Mouse (Mus musculus): ENCODE data around the gene A930033H14Rik. TPM values are rescaled to one million over a fixed set of nuclear protein-coding genes. Genes with fewer than 3 reads are reported as not detected.
A peak's percentile ranks its signal among the peaks of the same experiment; 100 is the strongest.

The A930033H14Rik gene
- polyA plus RNA-seq, 1 experiment = 1.4 TPM

DNA sequence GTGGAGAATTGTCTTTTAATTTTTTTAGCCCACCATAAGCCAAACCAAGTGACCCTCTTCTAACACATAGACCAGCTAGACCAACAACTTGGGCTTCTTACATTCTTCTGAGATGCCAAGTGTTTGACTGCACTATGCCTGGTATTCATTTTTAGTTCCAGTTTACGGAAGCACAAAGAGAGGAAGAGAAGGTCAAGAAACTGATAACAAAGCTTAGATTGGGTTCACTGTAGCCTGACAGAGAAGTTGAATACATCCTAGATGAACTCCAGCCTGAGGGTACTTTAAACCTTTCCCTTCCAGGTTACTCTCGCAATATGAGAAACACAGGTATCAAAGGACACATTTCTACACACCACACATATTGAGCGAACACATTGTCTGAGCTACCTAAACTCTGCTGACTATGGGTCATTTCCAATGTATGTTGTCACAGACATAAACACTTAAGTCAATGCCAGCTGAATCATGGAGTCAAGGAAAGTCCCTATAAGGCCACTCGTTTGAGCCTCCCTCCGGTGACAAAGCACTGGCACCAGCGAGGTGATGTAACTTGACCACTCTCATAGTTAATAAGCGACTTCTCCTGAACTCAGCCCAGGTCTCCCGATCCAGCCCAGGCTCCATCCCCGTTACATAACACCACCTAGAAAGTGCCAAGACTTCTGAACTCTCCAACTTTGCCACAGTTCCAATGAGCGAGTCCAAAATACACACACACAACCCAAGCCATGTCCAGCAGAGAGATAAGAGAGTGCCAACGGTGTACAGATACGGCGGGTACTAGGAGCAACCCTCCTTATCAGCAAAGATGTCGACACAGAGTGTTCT, 5.8 kb upstream of the A930033H14Rik start:
- Histone ChIP-seq H3K27ac (ENCODE audit: control insufficient read depth, insufficient read depth, low read depth, low read length) (peak overlapping the region; percentile 50; the same call in 1 of the 2 replicates), H3K27me3 (ENCODE audit: control insufficient read depth, insufficient read depth, low read length) (no peaks in the 10 kb centered on the region), H3K4me1 (ENCODE audit: control insufficient read depth, insufficient read depth, low read length) (peaks cover 2% of the 10 kb centered on the region; the same call in 1 of the 2 replicates), H3K36me3 (ENCODE audit: control insufficient read depth, insufficient read depth, low read length) (no peaks in the 10 kb centered on the region; the same call in 1 of the 2 replicates), H3K4me3 (ENCODE audit: control insufficient read depth, low read depth, low read length) (no peak overlapping the region)
- TF ChIP-seq CTCF (IDR thresholded peaks at IDR 0.05; ENCODE audit: control insufficient read depth, insufficient read depth, insufficient replicate concordance, low read depth, low read length) = no peak
- no peak for TF ChIP-seq POLR2A (IDR thresholded peaks at IDR 0.05; ENCODE audit: control insufficient read depth, low read depth, low read length)

DNA sequence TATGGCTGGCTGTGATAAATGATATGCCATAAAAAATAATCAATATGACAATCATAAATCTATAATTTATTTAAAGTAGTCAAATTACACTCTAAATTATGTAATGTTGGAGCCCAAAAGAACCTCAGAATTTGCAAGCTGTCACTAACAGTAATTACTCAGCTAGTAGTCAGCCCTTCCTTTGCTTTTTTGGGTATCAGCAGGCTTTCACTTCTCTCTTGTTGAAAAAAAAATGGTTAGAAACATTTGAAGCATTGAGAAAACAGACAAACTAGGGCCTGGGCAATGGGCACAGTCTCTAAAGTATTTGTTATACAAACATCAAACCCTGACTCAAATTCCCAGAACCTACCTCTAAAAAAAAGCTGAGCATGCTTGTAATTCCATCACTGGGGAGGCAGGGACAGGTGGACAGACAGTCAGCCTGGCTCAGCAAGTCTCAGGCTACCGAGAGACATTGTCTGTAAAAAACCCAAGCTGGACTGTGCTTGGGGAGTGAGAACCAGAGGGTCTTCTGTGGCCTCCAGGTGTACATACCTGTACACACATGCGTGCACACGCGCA, 4.3 kb upstream of the A930033H14Rik start:
- H3K36me3 ChIP-seq (ENCODE audit: control insufficient read depth, insufficient read depth, low read length) = no peaks in the 10 kb centered on the region; the same call in 1 of the 2 replicates
- H3K27ac ChIP-seq (ENCODE audit: control insufficient read depth, insufficient read depth, low read depth, low read length) = no peak overlapping the region
- no peak for TF ChIP-seq POLR2A (IDR thresholded peaks at IDR 0.05; ENCODE audit: control insufficient read depth, low read depth, low read length)
- TF ChIP-seq CTCF (IDR thresholded peaks at IDR 0.05; ENCODE audit: control insufficient read depth, insufficient read depth, insufficient replicate concordance, low read depth, low read length) = no peak
- peaks cover 12% of the 10 kb centered on the region for H3K4me1 ChIP-seq (ENCODE audit: control insufficient read depth, insufficient read depth, low read length)
- no peaks in the 10 kb centered on the region for H3K27me3 ChIP-seq (ENCODE audit: control insufficient read depth, insufficient read depth, low read length)
- H3K4me3 ChIP-seq (ENCODE audit: control insufficient read depth, low read depth, low read length) = no peak overlapping the region

DNA sequence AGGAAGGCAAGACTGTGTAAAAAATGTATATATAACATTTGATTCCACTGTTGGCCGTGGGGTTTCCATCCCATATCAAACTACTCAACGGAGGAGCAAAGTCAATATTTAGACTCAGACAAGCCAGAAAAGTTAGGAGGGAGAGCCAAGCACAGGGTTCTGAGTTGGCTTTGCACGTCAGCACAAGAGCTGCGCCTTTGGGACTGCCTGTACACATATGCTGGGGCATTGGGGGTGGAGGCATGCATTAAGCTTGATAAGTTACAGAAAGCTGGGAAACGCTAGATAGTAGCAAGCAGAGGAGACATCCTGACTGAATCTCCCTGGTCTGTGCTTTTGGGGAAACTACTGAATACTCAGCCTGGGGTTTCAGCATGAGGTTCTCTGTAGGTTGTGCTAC, 1.1 kb upstream of the A930033H14Rik start:
- no peak for TF ChIP-seq CTCF (IDR thresholded peaks at IDR 0.05; ENCODE audit: control insufficient read depth, insufficient read depth, insufficient replicate concordance, low read depth, low read length)
- no peak for TF ChIP-seq POLR2A (IDR thresholded peaks at IDR 0.05; ENCODE audit: control insufficient read depth, low read depth, low read length)
- peaks cover 22% of the 10 kb centered on the region for H3K4me1 ChIP-seq (ENCODE audit: control insufficient read depth, insufficient read depth, low read length)
- peak overlapping the region; percentile 4; the same call in 1 of the 2 replicates for H3K27ac ChIP-seq (ENCODE audit: control insufficient read depth, insufficient read depth, low read depth, low read length)
- peak overlapping the region; percentile 90 for H3K4me3 ChIP-seq (ENCODE audit: control insufficient read depth, low read depth, low read length)
- no peaks in the 10 kb centered on the region for H3K27me3 ChIP-seq (ENCODE audit: control insufficient read depth, insufficient read depth, low read length)
- H3K36me3 ChIP-seq (ENCODE audit: control insufficient read depth, insufficient read depth, low read length) = no peaks in the 10 kb centered on the region; the same call in 1 of the 2 replicates

DNA sequence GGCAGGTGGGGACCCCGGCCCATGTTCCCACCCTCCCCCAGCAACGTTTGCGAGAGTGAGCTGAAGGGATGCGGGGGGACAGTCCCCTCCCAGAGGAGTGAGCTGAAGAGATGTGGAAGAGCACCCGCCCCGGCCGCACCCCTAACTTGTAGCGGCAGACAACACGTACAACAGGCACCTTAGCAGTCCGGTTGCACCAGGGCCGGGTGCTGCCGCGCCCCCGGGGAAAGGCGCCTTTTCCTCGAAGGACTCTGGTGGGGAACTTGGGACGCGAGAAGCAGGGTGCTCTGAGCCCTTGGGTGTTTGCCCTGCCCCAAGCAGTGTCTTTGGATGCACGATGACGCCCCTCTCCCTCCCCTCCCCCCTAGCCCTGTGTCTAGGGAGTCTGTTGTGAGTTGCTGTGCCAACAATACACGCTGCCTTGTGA, 566 bp upstream of the A930033H14Rik start:
- TF ChIP-seq CTCF (IDR thresholded peaks at IDR 0.05; ENCODE audit: control insufficient read depth, insufficient read depth, insufficient replicate concordance, low read depth, low read length) (no peak), POLR2A (IDR thresholded peaks at IDR 0.05; ENCODE audit: control insufficient read depth, low read depth, low read length) (no peak)
- Histone ChIP-seq H3K27me3 (ENCODE audit: control insufficient read depth, insufficient read depth, low read length) (no peaks in the 10 kb centered on the region), H3K27ac (ENCODE audit: control insufficient read depth, insufficient read depth, low read depth, low read length) (peak overlapping the region; percentile 92), H3K36me3 (ENCODE audit: control insufficient read depth, insufficient read depth, low read length) (no peaks in the 10 kb centered on the region; the same call in 1 of the 2 replicates), H3K4me1 (ENCODE audit: control insufficient read depth, insufficient read depth, low read length) (peaks cover 21% of the 10 kb centered on the region), H3K4me3 (ENCODE audit: control insufficient read depth, low read depth, low read length) (peak overlapping the region; percentile 90)

DNA sequence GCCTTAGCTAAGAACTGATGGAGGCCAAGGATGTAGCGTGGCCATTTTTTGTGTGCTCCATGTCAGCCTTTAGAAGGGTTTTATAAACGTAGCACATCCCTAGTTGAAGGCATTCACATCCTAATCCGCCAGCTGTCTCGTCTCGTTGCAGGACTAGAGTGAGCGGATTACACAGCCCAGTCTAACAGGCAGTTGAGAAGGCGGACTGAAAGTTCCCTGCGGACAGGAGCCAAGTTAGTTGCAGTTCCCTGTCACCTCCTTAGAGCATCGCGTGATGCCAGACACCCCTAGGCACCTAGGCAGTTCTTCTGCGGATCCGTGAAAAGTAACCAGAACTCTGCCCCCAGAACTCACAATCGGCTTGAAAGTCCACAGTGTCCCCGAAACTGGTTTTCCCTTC, 922 bp downstream of the A930033H14Rik start:
- no peaks in the 10 kb centered on the region for H3K27me3 ChIP-seq (ENCODE audit: control insufficient read depth, insufficient read depth, low read length)
- H3K4me3 ChIP-seq (ENCODE audit: control insufficient read depth, low read depth, low read length) = peak overlapping the region; percentile 61
- peak overlapping the region; percentile 94 for H3K27ac ChIP-seq (ENCODE audit: control insufficient read depth, insufficient read depth, low read depth, low read length)
- H3K4me1 ChIP-seq (ENCODE audit: control insufficient read depth, insufficient read depth, low read length) = peaks cover 28% of the 10 kb centered on the region
- no peaks in the 10 kb centered on the region for H3K36me3 ChIP-seq (ENCODE audit: control insufficient read depth, insufficient read depth, low read length)
- TF ChIP-seq CTCF (IDR thresholded peaks at IDR 0.05; ENCODE audit: control insufficient read depth, insufficient read depth, insufficient replicate concordance, low read depth, low read length) (no peak), POLR2A (IDR thresholded peaks at IDR 0.05; ENCODE audit: control insufficient read depth, low read depth, low read length) (no peak)

DNA sequence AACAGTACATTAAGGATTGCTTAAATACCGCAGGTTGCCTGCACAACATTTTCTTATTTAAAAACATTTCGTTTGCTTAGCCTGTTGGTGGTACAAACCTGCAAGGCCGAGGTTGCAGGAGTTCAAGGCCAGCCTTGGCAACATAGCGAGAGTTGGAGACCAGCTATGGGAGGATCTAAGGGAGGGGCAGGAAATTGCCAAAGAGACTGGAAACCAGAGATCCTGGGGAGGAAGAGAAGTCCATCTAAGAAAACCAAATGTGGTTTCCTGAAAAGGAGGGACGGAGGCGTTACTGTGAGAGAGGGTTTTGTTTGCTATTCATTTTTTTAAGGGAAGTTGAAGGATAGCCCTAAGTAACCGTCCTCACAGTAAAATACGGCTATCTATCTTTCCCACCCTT, 1.3 kb downstream of the A930033H14Rik start:
- no peak for TF ChIP-seq CTCF (IDR thresholded peaks at IDR 0.05; ENCODE audit: control insufficient read depth, insufficient read depth, insufficient replicate concordance, low read depth, low read length)
- TF ChIP-seq POLR2A (IDR thresholded peaks at IDR 0.05; ENCODE audit: control insufficient read depth, low read depth, low read length) = no peak
- peaks cover 28% of the 10 kb centered on the region for H3K4me1 ChIP-seq (ENCODE audit: control insufficient read depth, insufficient read depth, low read length)
- peak overlapping the region; percentile 94 for H3K27ac ChIP-seq (ENCODE audit: control insufficient read depth, insufficient read depth, low read depth, low read length)
- H3K4me3 ChIP-seq (ENCODE audit: control insufficient read depth, low read depth, low read length) = peak overlapping the region; percentile 61
- H3K27me3 ChIP-seq (ENCODE audit: control insufficient read depth, insufficient read depth, low read length) = no peaks in the 10 kb centered on the region
- no peaks in the 10 kb centered on the region for H3K36me3 ChIP-seq (ENCODE audit: control insufficient read depth, insufficient read depth, low read length)

DNA sequence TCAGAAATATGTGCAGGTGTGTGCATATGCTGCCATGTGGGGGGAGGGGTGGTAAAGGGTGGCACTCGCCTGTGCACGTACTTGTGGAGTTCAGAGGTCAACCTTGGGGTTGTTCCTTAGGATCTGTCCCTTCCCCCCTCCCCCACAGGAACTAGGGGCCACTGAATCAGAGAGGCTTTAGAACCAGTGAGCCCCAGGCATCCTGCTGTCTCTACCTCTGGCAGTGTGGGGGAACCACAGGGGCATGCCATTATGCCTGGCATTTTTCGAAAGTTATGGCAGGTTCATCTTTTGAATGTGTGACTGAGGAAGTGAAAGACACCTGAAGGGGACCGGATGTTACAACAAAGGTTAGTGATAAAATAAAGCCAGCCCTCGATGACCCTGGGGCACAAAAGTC, 2.2 kb downstream of the A930033H14Rik start:
- TF ChIP-seq POLR2A (IDR thresholded peaks at IDR 0.05; ENCODE audit: control insufficient read depth, low read depth, low read length) (no peak), CTCF (IDR thresholded peaks at IDR 0.05; ENCODE audit: control insufficient read depth, insufficient read depth, insufficient replicate concordance, low read depth, low read length) (no peak)
- no peak overlapping the region for H3K27ac ChIP-seq (ENCODE audit: control insufficient read depth, insufficient read depth, low read depth, low read length)
- H3K36me3 ChIP-seq (ENCODE audit: control insufficient read depth, insufficient read depth, low read length) = no peaks in the 10 kb centered on the region
- H3K4me1 ChIP-seq (ENCODE audit: control insufficient read depth, insufficient read depth, low read length) = peaks cover 28% of the 10 kb centered on the region
- no peaks in the 10 kb centered on the region for H3K27me3 ChIP-seq (ENCODE audit: control insufficient read depth, insufficient read depth, low read length)
- H3K4me3 ChIP-seq (ENCODE audit: control insufficient read depth, low read depth, low read length) = no peak overlapping the region
